Mouse (Mus musculus) limb, embryonic 15.5 days (tissue): ENCODE results near the gene Nxf1. TPM values are rescaled to one million over a fixed set of nuclear protein-coding genes. Genes with fewer than 3 reads are reported as not detected.

ENCODE experiments used
- ATAC-seq: fragments of 200-750 bp; cut with Nextera tagmentation; 2 replicates; pipeline ENCODE4 v1.8.0; 2017; ENCODE audit warnings: low read depth, moderate TSS enrichment; ENCODE audit not compliant: insufficient number of reproducible peaks, low FRiP score, low TSS enrichment
- H3K27ac ChIP-seq: fragments of 300-500 bp; sonication (generic); 2 replicates; pipeline ENCODE4 v1.5.1; 2015; ENCODE audit warnings: moderate library complexity, mild to moderate bottlenecking, inconsistent platforms
- H3K27me3 ChIP-seq: fragments of 300-500 bp; sonication (generic); 2 replicates; pipeline ENCODE4 v1.6.1; 2015; ENCODE audit warnings: inconsistent platforms
- H3K36me3 ChIP-seq: fragments of 300-500 bp; sonication (generic); 2 replicates; pipeline ENCODE4 v1.6.1; 2015; ENCODE audit warnings: inconsistent platforms
- H3K4me1 ChIP-seq: fragments of 300-500 bp; sonication (generic); 2 replicates; pipeline ENCODE4 v1.6.1; 2015; ENCODE audit warnings: inconsistent platforms
- H3K4me2 ChIP-seq: fragments of 300-500 bp; sonication (generic); 2 replicates; pipeline ENCODE4 v1.6.1; 2015; ENCODE audit warnings: mild to moderate bottlenecking, inconsistent platforms
- H3K4me3 ChIP-seq: fragments of 300-500 bp; sonication (generic); 2 replicates; pipeline ENCODE4 v1.5.1; 2015; ENCODE audit warnings: mild to moderate bottlenecking, inconsistent platforms
- H3K9ac ChIP-seq: fragments of 300-500 bp; sonication (generic); 2 replicates; pipeline ENCODE4 v1.6.1; 2015; ENCODE audit warnings: inconsistent platforms
- H3K9me3 ChIP-seq: fragments of 300-500 bp; sonication (generic); 2 replicates; pipeline ENCODE4 v1.6.1; 2016; ENCODE audit warnings: inconsistent platforms
- WGBS: fragments of 180-500 bp; shearing (Covaris S2); methylation state at CpG from one replicate; pipeline ENCODE4 v1.1.7; 2015; 5-methylcytosine and 5-hydroxymethylcytosine counted together
- microRNA-seq: library from miRNA; unstranded; fragments of <30 nt; microRNA quantifications from one replicate; pipeline ENCODE4, GENCODE M21; 2016
- polyA plus RNA-seq: library from polyadenylated mRNA; unstranded; fragments of >200 nt; fragmentation: Nextera tagmentation; extraction: Ambion mirVana; gene quantifications from 2 replicates; pipeline ENCODE4 v1.2.1, GENCODE M21; 2015

Nxf1 gene
- polyA plus RNA-seq, 1 experiment from 2014 or later, result 171 TPM

DNA sequence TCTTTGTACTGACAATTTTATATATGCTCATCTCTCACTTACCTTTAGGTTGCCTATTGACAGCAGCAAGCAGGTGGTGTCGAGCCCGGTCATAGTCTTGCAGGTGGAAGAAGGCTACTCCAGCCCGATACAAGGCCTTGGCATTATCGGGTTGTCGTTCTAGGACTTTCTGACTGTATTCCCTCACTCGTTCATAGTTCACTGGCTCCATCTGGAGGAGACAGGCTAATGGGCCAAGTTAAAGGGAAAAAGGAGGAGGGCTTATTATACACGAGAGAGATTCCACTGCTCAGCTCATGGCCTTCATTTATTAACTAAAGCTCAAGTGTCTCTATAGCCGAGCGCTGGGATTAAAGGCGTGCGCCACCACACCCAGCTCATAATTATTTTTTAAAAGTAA, 58.9 kb downstream of the Nxf1 start:
- peaks cover 48% of the 10 kb centered on the region for H3K36me3 ChIP-seq
- no peak overlapping the region for H3K9ac ChIP-seq
- no peak for ATAC-seq
- no peaks in the 10 kb centered on the region for H3K9me3 ChIP-seq
- H3K27ac ChIP-seq, result no peak overlapping the region
- no peak overlapping the region for H3K4me3 ChIP-seq
- no peak overlapping the region for H3K4me2 ChIP-seq
- 71% methylated on average over 11 of the region's 11 CpGs for WGBS
- H3K27me3 ChIP-seq, result no peaks in the 10 kb centered on the region
- H3K4me1 ChIP-seq, result peaks cover 21% of the 10 kb centered on the region

- 80% methylated on average over 3 of the region's 3 CpGs for WGBS
- Histone ChIP-seq H3K36me3 (peaks cover 38% of the 10 kb centered on the region), H3K9ac (no peak overlapping the region), H3K9me3 (no peaks in the 10 kb centered on the region), H3K4me2 (0 out of 2 replicates have a peak overlapping the region, but pooled peaks have one; percentile 12), H3K27me3 (no peaks in the 10 kb centered on the region), H3K4me3 (no peak overlapping the region), H3K4me1 (peaks cover 24% of the 10 kb centered on the region), H3K27ac (0 out of 2 replicates have a peak overlapping the region, but pooled peaks have one; percentile 22)
- no peak for ATAC-seq
These were observed 60.1 kb downstream of the Nxf1 start for GRCm38 (mm10) chr19:8817001-8817400.

DNA sequence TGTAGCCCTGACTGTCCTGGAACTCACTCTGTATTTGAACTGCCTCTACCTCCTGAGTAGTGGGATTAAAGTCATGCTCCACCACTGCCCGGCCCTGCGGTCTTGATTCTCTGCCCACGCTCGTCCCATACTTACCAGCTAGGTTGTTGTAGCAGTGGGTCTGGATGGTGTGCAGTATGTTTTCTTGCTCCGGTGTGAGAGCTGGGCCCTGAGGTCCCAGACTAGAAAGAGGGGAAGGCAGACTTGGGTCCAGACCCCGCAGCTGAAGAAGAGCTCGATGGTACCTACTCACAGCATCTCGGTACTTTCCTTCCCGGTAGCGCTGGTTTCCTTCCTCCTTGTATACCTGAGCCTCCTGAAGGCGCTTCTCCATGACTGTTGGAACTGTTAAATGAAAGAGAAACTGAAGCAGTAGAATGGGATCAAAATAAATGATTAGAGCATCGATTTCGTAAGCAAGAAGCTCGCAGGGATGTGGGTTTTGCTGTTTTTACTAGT, 61.5 kb downstream of the Nxf1 start:
- no peaks in the 10 kb centered on the region for H3K9me3 ChIP-seq
- peak overlapping the region; percentile 82 for H3K4me3 ChIP-seq
- H3K9ac ChIP-seq, result peak overlapping the region; percentile 67
- WGBS, result 18% methylated on average over 14 of the region's 14 CpGs
- H3K27me3 ChIP-seq, result no peaks in the 10 kb centered on the region
- peak overlapping the region; percentile 100 for H3K27ac ChIP-seq
- H3K36me3 ChIP-seq, result peaks cover 32% of the 10 kb centered on the region
- peak overlapping the region; percentile 89 for H3K4me2 ChIP-seq
- peaks cover 36% of the 10 kb centered on the region for H3K4me1 ChIP-seq
- ATAC-seq, result no peak

DNA sequence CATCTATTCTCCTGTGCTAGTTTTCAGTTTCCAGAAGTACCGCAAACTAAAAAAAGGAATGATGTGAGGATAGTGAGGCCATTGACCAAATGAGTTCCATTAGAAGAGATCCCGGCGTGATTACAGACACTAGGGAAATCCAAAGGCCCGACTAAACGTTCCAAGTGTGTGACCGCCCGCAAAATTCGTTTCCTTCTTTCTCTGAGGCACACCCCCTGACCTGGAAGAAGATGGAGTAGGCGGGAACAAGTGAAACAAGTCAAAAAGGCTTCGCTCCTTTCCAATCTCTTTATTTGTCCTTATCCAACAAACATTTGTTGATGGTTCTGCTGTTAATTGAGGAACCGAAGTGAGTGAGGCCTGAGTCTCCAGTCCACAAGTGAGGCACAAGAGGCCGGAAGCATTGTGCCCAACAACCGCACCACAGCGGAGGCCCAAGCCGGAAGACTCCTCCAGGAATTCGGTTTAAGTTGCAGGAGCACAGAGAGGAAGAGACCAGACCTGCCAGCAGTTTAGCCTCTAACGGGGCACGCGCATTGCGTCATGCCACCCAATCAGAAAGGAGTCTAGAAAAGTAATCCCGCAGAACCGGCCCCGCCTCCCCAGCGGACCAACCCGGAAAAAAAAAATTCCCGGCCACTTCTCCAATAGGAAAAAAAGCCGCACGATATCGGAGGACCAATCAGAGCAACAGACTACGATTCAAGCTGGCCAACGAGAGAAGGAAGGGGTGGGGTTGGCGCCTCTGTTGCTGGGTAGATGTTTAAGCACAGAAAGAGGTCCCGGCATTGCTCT, 62.1 kb downstream of the Nxf1 start, which contains the start of gene Ttc9c:
Ttc9c (minus strand) TSS at position 533 of the 795 bp plus-strand sequence.
- Histone ChIP-seq H3K4me3 (peak within 1 kb of the TSS; percentile 82), H3K4me2 (peak within 1 kb of the TSS; percentile 89), H3K4me1 (peaks cover 37% of the 10 kb centered on the region), H3K9ac (peak within 1 kb of the TSS; percentile 96), H3K36me3 (peaks cover 33% of the 10 kb centered on the region), H3K27me3 (no peaks in the 10 kb centered on the region), H3K27ac (peak within 1 kb of the TSS; percentile 100), H3K9me3 (no peaks in the 10 kb centered on the region)
- peak; percentile 95 for ATAC-seq
- under 1% methylated on average over 33 of the region's 33 CpGs for WGBS

- WGBS, result under 1% methylated on average over 81 of the region's 83 CpGs
- peak within 1 kb of the TSS; percentile 96 for H3K9ac ChIP-seq
These were observed 62.9 kb downstream of the Nxf1 start, which contains the start of gene Hnrnpul2 for GRCm38 (mm10) chr19:8819596-8820423. Hnrnpul2 (plus strand) TSS chr19:8820010.

More at GRCm38 (mm10) chr19:8819596-8820423, 62.9 kb downstream of the Nxf1 start, which contains the start of gene Hnrnpul2:
- Histone ChIP-seq H3K4me2 (peak within 1 kb of the TSS; percentile 89), H3K4me3 (peak within 1 kb of the TSS; percentile 82), H3K9me3 (no peaks in the 10 kb centered on the region), H3K36me3 (peaks cover 35% of the 10 kb centered on the region), H3K27me3 (no peaks in the 10 kb centered on the region), H3K4me1 (peaks cover 37% of the 10 kb centered on the region), H3K27ac (peak within 1 kb of the TSS; percentile 100)
- peak; percentile 95 for ATAC-seq

Small RNAs within 50 kb of the gene (microRNA-seq; reads per million reads assigned to microRNA genes)
- gene Mir6992, result not detected

Other genes starting within 250 kb of the Nxf1 start
- gene Slc22a8, start 165.8 kb upstream of the Nxf1 start, polyA plus RNA-seq, result 0.04 TPM in 1 of 2 replicates, not detected in the other
- gene Slc22a6, start 139.0 kb upstream of the Nxf1 start, polyA plus RNA-seq, result 0.06 TPM in 1 of 2 replicates, not detected in the other
- gene Chrm1, start 93.3 kb upstream of the Nxf1 start, polyA plus RNA-seq, result 0.18 and 0.19 TPM in 2 replicates
- 118 and 148 TPM in 2 replicates for gene Slc3a2, start 33.7 kb upstream of the Nxf1 start, polyA plus RNA-seq
- gene Wdr74, start 21.2 kb upstream of the Nxf1 start, polyA plus RNA-seq, result 93.8 and 96.0 TPM in 2 replicates
- gene 1700092M07Rik, start 16.4 kb upstream of the Nxf1 start, polyA plus RNA-seq, result 1.7 and 2.3 TPM in 2 replicates
- 185 and 189 TPM in 2 replicates for gene Stx5a, start 15.7 kb upstream of the Nxf1 start, polyA plus RNA-seq
- 141 and 155 TPM in 2 replicates for gene Tmem223, start 13.9 kb downstream of the Nxf1 start, polyA plus RNA-seq
- 78.4 and 81.7 TPM in 2 replicates for gene Tmem179b, start 17.4 kb downstream of the Nxf1 start, polyA plus RNA-seq
- 24.9 and 25.3 TPM in 2 replicates for gene Taf6l, start 29.3 kb downstream of the Nxf1 start, polyA plus RNA-seq
- gene Polr2g, start 41.5 kb downstream of the Nxf1 start, polyA plus RNA-seq, result 149 and 152 TPM in 2 replicates
- gene Zbtb3, start 45.5 kb downstream of the Nxf1 start, polyA plus RNA-seq, result 4.6 and 4.8 TPM in 2 replicates
- gene Ttc9c, start 62.3 kb downstream of the Nxf1 start, polyA plus RNA-seq, result 50.4 and 56.8 TPM in 2 replicates
- gene Hnrnpul2, start 62.9 kb downstream of the Nxf1 start, polyA plus RNA-seq, result 5.4 and 5.6 TPM in 2 replicates
- gene AC129217.1, start 72.7 kb downstream of the Nxf1 start, polyA plus RNA-seq, result not detected in 2 replicates
- gene Bscl2, start 80.4 kb downstream of the Nxf1 start, polyA plus RNA-seq, result 77.4 and 93.6 TPM in 2 replicates
- gene Gng3, start 82.1 kb downstream of the Nxf1 start, polyA plus RNA-seq, result 2.0 and 3.0 TPM in 2 replicates
- 3.1 and 4.3 TPM in 2 replicates for gene Lrrn4cl, start 93.7 kb downstream of the Nxf1 start, polyA plus RNA-seq
- 173 and 176 TPM in 2 replicates for gene Ubxn1, start 114.4 kb downstream of the Nxf1 start, polyA plus RNA-seq
- gene Uqcc3, start 123.8 kb downstream of the Nxf1 start, polyA plus RNA-seq, result 65.9 and 69.1 TPM in 2 replicates
- gene Lbhd1, start 126.7 kb downstream of the Nxf1 start, polyA plus RNA-seq, result 69.3 and 76.7 TPM in 2 replicates
- gene Gm49403, start 126.9 kb downstream of the Nxf1 start, polyA plus RNA-seq, result not detected in 2 replicates
- gene 1810009A15Rik, start 131.8 kb downstream of the Nxf1 start, polyA plus RNA-seq, result 76.8 and 80.9 TPM in 2 replicates
- not detected in 2 replicates for gene Gm49416, start 131.9 kb downstream of the Nxf1 start, polyA plus RNA-seq
- gene Ints5, start 135.9 kb downstream of the Nxf1 start, polyA plus RNA-seq, result 38.6 and 42.0 TPM in 2 replicates
- 97.4 and 102 TPM in 2 replicates for gene Ganab, start 141.0 kb downstream of the Nxf1 start, polyA plus RNA-seq
- 47.1 and 48.6 TPM in 2 replicates for gene B3gat3, start 163.3 kb downstream of the Nxf1 start, polyA plus RNA-seq
- 4.0 and 4.6 TPM in 2 replicates for gene Rom1, start 172.3 kb downstream of the Nxf1 start, polyA plus RNA-seq
- 41.8 and 42.7 TPM in 2 replicates for gene Eml3, start 172.5 kb downstream of the Nxf1 start, polyA plus RNA-seq
- gene Mta2, start 184.8 kb downstream of the Nxf1 start, polyA plus RNA-seq, result 155 and 160 TPM in 2 replicates
- 29.3 and 30.0 TPM in 2 replicates for gene Tut1, start 196.8 kb downstream of the Nxf1 start, polyA plus RNA-seq
- gene Eef1g, start 210.0 kb downstream of the Nxf1 start, polyA plus RNA-seq, result 467 and 482 TPM in 2 replicates
- gene Ahnak, start 232.2 kb downstream of the Nxf1 start, polyA plus RNA-seq, result 96.4 and 104 TPM in 2 replicates